Mouse (Mus musculus): ENCODE measurements around the gene Snx18.

GRCm38 (mm10) chr13:113617338-113617890 lies 950 bp downstream of the Snx18 start:
- no peak for TF ChIP-seq CTCF (IDR thresholded peaks at IDR 0.05; ENCODE audit: extremely low read depth, insufficient read length, insufficient replicate concordance, low read depth, low read length)
- no peak for TF ChIP-seq POLR2A (IDR thresholded peaks at IDR 0.05; ENCODE audit: low read depth, low read length)
